In genomic region chr8:79226046-79226445, GRCm38 (mm10) we compare ENCODE assay signal across 28 mouse cellular contexts. TPM values are rescaled to one million over a fixed set of nuclear protein-coding genes. Genes with fewer than 3 reads are reported as not detected.
"Had no signal": no experiment of that assay in that cellular context is flagged by ENCODE, and none has a peak within 500 bp of the region (broad histone marks: within the 10 kb centered on the region; RNA-seq: fewer than 3 reads in every experiment).

No protein-coding gene starts in this region.

- H3K4me2 ChIP-seq: kidney, embryonic 15.5 days; limb, embryonic 13.5 days; liver, embryonic 12.5 days; liver, embryonic 15.5 days; lung, embryonic 15.5 days; midbrain, embryonic 11.5 days; midbrain, embryonic 15.5 days; neural tube, embryonic 13.5 days; stomach, embryonic 15.5 days had no signal

- H3K27me3 ChIP-seq: kidney, embryonic 15.5 days; limb, embryonic 13.5 days; liver, embryonic 12.5 days; liver, embryonic 15.5 days; lung, embryonic 15.5 days; midbrain, embryonic 15.5 days; neural tube, embryonic 13.5 days; stomach, embryonic 15.5 days had no signal

- H3K9me3 ChIP-seq: kidney, embryonic 15.5 days; liver, embryonic 12.5 days; liver, embryonic 15.5 days; lung, embryonic 15.5 days; midbrain, embryonic 15.5 days; stomach, embryonic 15.5 days had no signal

- H3K4me1 ChIP-seq: liver, embryonic 12.5 days; liver, embryonic 15.5 days; midbrain, embryonic 15.5 days; stomach, embryonic 15.5 days had no signal

- H3K27ac ChIP-seq: kidney, embryonic 15.5 days; left cerebral cortex, adult 2 months; limb, embryonic 13.5 days; liver, embryonic 12.5 days; liver, embryonic 15.5 days; lung, embryonic 15.5 days; midbrain, embryonic 15.5 days; neural tube, embryonic 13.5 days; stomach, embryonic 15.5 days had no signal

- H3K4me3 ChIP-seq: kidney, embryonic 15.5 days; left cerebral cortex, adult 2 months; limb, embryonic 13.5 days; liver, embryonic 12.5 days; liver, embryonic 15.5 days; lung, embryonic 15.5 days; midbrain, embryonic 15.5 days; neural tube, embryonic 13.5 days; stomach, embryonic 15.5 days had no signal

- H3K9ac ChIP-seq: kidney, embryonic 15.5 days; limb, embryonic 13.5 days; liver, embryonic 12.5 days; liver, embryonic 15.5 days; lung, embryonic 15.5 days; midbrain, embryonic 15.5 days; neural tube, embryonic 13.5 days; stomach, embryonic 15.5 days had no signal

- DNase-seq: kidney, adult 11 months; kidney, adult 8-10 months; kidney, postnatal 10 days; kidney, postnatal 36 days; layer of hippocampus, postnatal 36 days; liver; lung, adult 18-20 months; lung, postnatal 10 days; lung, postnatal 4 days; retina, postnatal 1 day; right cerebral cortex, postnatal 25 days; thymus, postnatal 25 days had no signal

- ATAC-seq: liver, embryonic 12.5 days; midbrain, embryonic 15.5 days had no signal

- H3K36me3 ChIP-seq: kidney, embryonic 15.5 days; limb, embryonic 13.5 days; liver, embryonic 12.5 days; liver, embryonic 15.5 days; lung, embryonic 15.5 days; midbrain, embryonic 15.5 days; neural tube, embryonic 13.5 days; stomach, embryonic 15.5 days had no signal

RNA-seq across cellular contexts. Expression of gene 1700011L22Rik, which starts 22.3 kb away (rescaled TPM):
- total RNA-seq: layer of hippocampus, adult 8-10 months; layer of hippocampus, postnatal 10 days; layer of hippocampus, postnatal 36 days; left cerebral cortex, adult 2 months; left cerebral cortex, postnatal 10 days; left cerebral cortex, postnatal 36 days; neutrophil, adult 5-6 weeks had no signal
- polyA plus RNA-seq: kidney, embryonic 15.5 days; liver, embryonic 12.5 days; liver, embryonic 15.5 days; lung, embryonic 15.5 days; midbrain, embryonic 11.5 days; midbrain, embryonic 15.5 days; neural tube, embryonic 13.5 days; stomach, embryonic 15.5 days; thymus, postnatal 0 days had no signal
